Mouse (Mus musculus) cerebellum, adult 18-20 months (tissue): ENCODE measurements at regions not wholly inside any gene's neighbourhood (a gene's known extent, or its start where the extent isn't known, plus 50 kb on each side); places are given as distances from the start of the nearest gene placed in this dataset.
A peak's percentile ranks its signal among the peaks of the same experiment; 100 is the strongest.

Source experiments
- DNase-seq, 2 experiments: peaks; one replicate each; pipeline ENCODE4 v3.0.0; 2021

DNA sequence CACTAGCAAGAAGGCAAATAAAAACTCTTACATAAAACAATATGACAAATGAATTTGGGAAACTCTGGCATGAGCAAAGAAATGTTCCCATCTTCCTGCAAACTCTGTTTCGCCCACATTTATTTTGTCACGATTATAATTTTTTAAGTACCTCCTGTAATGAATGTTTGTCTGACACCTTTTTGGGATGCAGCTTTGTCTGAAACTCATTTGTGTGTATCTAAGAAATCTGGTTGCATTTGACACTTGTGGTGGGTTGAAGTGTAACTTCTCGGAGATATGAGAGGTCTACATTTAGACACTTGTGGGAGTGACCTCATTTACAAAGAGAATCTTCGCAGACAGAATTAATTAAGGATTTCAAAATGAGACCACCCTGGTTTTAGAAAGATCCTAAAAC, 155.9 kb upstream of the Fam98a start:
- DNase-seq = no peak

- DNase-seq = no peak
Measured at GRCm38 (mm10) chr17:75705357-75705756, 153.6 kb upstream of the Fam98a start.

DNA sequence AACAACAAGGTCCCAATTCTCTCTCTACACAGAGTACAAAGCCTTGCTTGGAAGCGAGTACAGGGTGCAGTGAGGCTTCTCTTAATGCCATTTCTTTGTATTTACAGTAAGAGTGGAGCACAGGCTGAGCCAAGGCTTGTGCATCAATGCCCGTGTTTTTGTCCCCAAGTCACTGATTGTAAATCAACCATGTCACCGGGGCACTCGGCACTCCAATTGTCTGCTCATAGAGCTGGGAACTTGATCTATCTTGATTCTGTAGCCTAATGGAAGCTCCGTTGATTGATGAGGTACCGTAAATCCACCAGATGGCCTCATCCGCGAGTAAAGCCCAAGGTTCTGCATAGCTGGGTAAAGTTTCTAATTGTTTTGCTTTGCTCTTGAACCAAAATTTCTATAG, 152.1 kb upstream of the Fam98a start:
- DNase-seq = no peak

- DNase-seq = no peak
Measured at GRCm38 (mm10) chr17:75696729-75697103, 145.0 kb upstream of the Fam98a start.

GRCm38 (mm10) chr17:75696103-75696728, 144.5 kb upstream of the Fam98a start:
- no peak for DNase-seq

GRCm38 (mm10) chr17:75685927-75686326, 134.2 kb upstream of the Fam98a start:
- DNase-seq = no peak

- DNase-seq = no peak
Measured at GRCm38 (mm10) chr17:75646982-75647381, 95.2 kb upstream of the Fam98a start.

DNA sequence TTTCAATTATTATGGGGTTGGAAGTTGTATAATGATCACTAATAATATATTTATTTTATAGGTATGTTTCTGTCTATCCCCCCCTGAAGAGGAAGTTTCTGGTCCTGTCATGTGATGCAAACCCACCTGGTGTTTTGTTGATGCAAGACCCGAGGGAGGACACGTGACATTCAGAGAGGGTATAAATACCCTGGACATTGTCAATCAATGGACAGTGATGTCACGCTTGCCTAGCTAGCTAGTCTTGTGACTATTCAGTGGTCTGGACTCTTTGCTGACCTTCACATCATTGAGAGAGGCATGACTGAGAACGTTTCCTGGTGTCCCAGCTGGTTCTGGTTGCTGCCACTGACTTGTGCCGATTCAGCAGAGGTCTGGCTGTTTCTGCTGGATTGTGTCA, 93.0 kb upstream of the Fam98a start:
- DNase-seq = no peak

- no peak for DNase-seq
Measured at GRCm38 (mm10) chr17:75642311-75642710, 90.6 kb upstream of the Fam98a start.

GRCm38 (mm10) chr17:75641010-75641498, 89.3 kb upstream of the Fam98a start:
- DNase-seq = no peak

GRCm38 (mm10) chr17:75640575-75640974, 88.8 kb upstream of the Fam98a start:
- no peak for DNase-seq

GRCm38 (mm10) chr17:75629857-75630256, 78.1 kb upstream of the Fam98a start:
- DNase-seq = no peak

DNA sequence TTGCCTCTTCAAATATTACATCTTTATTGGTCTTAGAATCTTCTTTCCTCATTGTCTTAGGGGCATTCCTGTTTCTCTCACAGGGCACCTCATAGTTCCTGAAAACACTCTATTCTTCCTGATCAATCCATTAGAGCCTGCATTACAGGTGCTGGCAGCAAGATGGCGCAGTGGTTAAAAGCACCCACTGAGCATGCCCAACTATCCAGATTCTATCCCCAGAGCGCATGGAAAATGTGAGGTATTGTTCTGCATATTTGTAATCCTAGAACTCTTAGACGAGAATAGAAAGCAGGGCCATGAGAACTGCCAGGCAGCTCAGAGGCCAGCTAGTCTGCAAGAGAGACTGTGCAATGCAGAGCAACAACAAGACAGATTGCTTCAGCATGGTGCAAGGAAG, 67.7 kb upstream of the Fam98a start:
- no peak for DNase-seq

DNA sequence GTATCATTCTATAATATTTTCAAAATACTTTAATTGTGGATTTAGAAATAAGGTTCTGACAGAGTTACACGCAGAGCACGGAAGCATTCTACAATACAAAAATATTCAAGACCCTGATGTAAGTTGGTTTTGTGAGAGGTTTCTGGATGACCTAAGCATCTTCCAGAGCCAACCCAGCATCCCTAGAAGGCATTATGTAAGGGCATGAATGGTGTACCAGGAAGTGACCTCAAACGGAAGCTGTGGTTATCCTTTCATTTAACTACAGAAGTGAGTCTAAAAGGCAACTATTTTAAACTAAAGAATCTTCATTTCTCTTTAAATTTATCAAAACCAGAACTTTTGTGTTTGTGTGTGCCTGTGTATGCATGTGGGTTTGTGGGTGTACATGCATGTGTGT, 66.8 kb upstream of the Fam98a start:
- DNase-seq = no peak

DNA sequence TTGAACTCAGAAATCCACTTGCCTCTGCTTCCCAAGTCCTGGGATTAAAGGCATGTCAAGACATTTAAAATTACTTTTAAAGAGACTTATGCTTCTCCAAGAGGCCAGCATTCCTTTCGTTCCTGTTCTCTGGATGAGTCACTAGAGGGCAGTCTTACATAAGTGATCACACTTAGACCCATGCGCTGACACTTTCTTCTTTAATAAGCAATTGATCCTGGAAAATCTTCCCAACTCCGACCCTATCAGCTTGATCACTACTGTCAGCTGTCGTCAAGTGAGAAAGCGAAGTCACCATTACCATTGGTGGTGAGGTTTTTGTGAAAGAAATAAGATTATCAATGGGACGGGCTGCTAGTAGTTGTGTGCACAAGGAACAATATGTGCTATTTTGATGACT, 65.5 kb upstream of the Fam98a start:
- DNase-seq = peak in 1 of 2 experiments; percentile 2

DNA sequence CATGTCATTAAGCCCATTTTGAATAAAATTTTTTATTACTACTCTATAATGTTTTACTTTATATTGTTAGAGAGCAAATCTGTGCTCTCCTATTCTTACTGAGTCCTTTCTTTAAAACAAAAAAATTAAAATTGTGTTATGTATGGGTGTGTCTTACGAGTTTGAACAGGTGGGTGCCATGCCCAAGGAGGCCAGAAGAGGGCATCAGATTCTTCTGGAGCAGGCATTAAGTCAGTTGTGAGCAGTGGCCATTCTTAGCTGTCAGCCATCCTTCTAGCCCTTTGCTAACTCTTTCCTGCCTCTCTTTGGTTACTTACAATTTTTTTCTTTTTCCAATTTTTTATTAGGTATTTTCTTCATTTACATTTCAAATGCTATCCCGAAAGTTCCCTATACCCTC, 63.6 kb upstream of the Fam98a start:
- peak; percentile 5 for DNase-seq

DNA sequence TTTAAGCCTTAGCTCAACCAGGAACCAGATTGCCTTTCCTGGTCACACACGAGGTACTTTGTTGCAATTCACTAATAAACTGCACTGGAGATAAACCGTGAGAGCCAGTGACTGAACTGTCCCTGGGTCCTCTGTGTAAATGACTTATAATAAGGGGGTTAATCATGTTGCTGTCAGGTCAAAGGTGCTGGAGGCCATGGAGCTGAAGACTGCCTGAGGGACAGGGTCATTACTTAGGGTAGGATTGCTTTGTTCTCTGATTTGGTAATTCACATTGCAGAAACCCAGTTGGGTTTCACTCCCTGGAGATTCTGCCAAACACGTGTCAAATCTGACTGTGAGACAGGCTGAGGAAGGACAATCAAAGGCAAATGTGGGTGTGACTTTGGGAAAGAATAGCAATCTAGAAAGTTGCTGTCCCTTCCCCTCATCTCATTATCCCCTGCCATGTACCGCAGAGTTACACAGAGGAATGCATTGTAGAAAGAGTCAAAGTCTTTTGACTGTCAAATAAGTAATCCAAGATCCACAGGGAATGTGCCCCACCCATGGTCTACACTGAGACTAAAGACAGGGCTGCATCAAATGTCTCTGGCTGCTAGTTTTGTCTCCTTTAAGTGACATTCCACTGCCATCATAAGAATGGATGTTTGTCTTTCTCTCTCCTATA, 51.8 kb upstream of the Fam98a start:
- no peak for DNase-seq
